In genomic region chr4:89120353-89120752, GRCm38 (mm10) we compare ENCODE assay signal across 22 mouse cellular contexts.
"Had no signal": no experiment of that assay in that cellular context is flagged by ENCODE, and none has a peak within 500 bp of the region (broad histone marks: within the 10 kb centered on the region; RNA-seq: fewer than 3 reads in every experiment).

No protein-coding gene starts in this region.

- ATAC-seq: intestine, postnatal 0 days; liver, embryonic 12.5 days; midbrain, embryonic 13.5 days; midbrain, embryonic 16.5 days had no signal

- DNase-seq: kidney, adult 2 months; kidney, postnatal 25 days; layer of hippocampus, adult 9-11 months; liver; lung, adult 18-20 months; lung, postnatal 14 days; lung, postnatal 4 days; retina, postnatal 1 day; thymus, adult 2 months; thymus, postnatal 14 days; thymus, postnatal 4 days had no signal

- H3K4me3 ChIP-seq: layer of hippocampus, adult 2 months; limb, embryonic 10.5 days; limb, embryonic 13.5 days; liver, embryonic 12.5 days; liver, embryonic 15.5 days; lung, embryonic 15.5 days; megakaryocyte, embryonic 14.5 days; midbrain, embryonic 10.5 days; midbrain, embryonic 13.5 days had no signal

- H3K36me3 ChIP-seq: limb, embryonic 10.5 days; limb, embryonic 13.5 days; liver, embryonic 12.5 days; liver, embryonic 15.5 days; lung, embryonic 15.5 days; midbrain, embryonic 10.5 days; midbrain, embryonic 13.5 days had no signal

- H3K27me3 ChIP-seq: limb, embryonic 13.5 days; liver, embryonic 12.5 days; liver, embryonic 15.5 days; lung, embryonic 15.5 days; megakaryocyte, embryonic 14.5 days; midbrain, embryonic 13.5 days had no signal
